Mouse (Mus musculus) adrenal gland, adult (tissue): ENCODE data around the gene Cmtm7.

Source experiments
- DNase-seq, 2 experiments: peaks; one replicate each; pipeline ENCODE4 v3.0.0; 2022 to 2023; ENCODE audit warnings: low spot score in 1 of 2; ENCODE audit not compliant: inconsistent age in 2 of 2

The Cmtm7 gene

GRCm38 (mm10) chr9:114767507-114767906 is 14.1 kb downstream of the Cmtm7 start:
- DNase-seq = no peak

GRCm38 (mm10) chr9:114767030-114767429 is 14.6 kb downstream of the Cmtm7 start:
- DNase-seq = peak; percentile 64 to 74

DNA sequence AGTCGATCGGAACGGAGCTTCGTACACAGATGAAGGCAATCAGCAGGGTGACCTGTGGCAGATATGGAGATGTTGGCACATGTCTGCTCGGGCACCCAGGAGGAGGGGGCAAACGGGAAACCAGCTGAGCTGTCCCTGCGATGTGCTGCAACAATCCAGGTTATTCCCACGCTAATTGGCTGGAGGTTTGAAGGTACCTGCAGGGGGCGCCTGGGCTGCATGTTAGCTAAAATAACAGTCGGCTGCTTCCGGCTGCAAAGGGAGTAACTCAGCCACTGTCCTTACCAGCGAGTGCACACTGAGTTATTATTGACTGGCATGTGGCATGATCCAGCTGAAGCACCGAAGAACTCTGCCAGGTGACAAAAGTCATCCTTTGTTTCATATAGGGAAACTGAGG is 18.3 kb downstream of the Cmtm7 start:
- DNase-seq = peak in 1 of 2 experiments; percentile 53

- no peak for DNase-seq
Measured at GRCm38 (mm10) chr9:114761848-114762247, 19.8 kb downstream of the Cmtm7 start.

DNA sequence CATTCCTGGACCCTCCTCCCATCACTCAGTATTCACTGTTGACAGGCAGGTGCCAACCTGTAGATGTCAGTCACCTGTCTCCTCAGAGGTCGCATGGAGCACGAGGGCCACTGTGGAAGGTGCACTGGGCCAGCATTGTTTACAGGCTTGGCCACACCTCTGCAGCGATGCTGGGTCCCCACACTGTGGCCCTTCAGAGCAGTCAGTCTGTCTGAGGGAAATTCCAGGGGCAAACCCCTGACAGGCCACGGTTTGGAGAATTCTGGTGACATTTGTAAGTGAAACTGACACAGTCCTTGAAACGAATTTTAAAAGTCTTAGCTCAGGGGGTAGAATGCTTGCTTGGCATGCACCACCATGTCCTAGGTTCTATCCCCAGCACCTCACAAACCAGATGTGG is 21.3 kb downstream of the Cmtm7 start:
- DNase-seq = no peak

DNA sequence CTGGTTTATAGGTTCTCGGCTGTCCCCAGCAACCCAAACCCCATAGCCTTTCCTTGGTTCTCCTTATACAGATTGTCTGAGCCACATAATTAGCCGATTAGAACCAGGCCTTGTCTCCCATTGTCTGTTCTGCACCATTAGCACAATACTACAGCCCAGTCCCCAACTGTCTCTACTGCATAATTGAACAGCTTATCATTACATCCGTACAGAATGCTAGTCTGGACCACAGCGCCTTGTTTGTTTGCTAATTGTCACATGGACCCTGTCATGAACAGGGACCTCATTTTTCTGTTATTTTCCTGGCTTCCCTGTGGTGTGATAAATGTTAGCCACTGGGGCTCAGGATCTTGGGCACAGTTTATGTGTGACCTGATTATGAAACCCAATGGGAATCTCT is 21.8 kb downstream of the Cmtm7 start:
- no peak for DNase-seq

GRCm38 (mm10) chr9:114758801-114759200 is 22.9 kb downstream of the Cmtm7 start:
- DNase-seq = no peak

DNA sequence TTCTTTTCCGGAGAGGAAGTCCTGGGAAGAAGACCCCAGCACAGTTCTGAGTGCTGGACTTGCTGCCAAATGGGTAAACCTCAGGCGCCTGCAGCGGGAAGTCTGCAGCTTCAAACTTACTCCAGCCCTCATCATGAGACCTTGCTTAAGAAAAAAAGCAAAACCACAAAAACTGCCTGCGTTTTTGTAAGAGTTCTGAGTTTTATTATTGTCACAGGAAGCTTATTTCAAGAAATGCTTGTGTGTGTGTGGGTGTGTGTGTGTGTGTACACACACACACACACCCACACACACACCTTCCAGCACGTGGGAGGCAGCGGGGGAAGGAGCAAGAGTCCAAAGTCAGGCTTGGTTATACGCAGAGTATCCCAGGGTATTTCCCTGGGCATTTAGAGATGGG is 23.4 kb downstream of the Cmtm7 start:
- no peak for DNase-seq

DNA sequence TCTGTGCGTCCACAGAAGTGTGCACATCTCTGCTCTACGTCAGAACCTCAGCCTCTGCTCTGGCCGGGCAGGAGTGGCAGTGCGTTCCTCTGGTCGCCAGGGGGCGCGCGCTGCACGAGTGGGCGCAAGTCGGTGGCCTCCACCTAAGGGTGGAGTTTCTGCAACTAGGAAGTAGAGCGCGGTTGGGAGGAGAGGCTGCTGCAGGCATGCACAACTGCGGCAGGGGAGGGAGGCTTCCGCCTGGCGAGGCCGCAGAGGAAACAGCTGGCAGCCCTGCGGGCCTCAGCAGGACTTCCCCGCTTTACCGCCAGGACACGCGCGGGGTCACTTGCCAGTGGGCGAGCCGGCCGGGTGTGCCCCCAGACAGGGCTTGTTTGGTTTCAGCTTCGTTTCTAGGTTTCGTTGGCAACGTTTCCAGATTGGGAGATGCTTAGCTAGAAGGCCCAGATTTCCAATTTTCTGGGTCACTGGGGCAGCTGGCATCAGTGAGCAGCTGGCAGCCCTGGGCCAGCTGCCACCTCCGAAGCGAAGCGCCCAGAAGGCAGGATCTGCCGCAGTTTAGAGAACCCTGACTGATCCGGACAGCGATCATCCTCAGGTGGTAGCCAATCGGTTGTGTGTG is 28.7 kb downstream of the Cmtm7 start:
- peak; percentile 95 to 98 for DNase-seq

DNA sequence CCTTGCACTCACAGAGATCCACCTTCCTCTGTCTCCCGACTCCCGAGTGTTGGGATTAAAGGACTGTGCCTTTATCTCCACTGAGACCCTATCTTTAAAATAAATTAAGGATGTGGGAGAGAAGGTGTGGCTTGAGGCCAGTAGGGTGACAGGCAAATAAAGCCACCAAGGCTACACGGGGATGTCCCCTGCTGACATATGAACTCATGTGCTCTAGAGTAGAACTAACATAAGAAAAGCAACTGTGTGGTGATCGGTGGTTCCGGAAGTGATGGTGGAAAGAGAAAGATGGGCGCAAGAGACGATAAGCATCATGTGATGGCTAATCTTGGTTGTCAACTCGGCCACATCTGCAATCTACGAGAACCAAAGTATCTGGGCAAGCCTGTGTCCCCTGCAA is 29.3 kb downstream of the Cmtm7 start:
- no peak for DNase-seq

DNA sequence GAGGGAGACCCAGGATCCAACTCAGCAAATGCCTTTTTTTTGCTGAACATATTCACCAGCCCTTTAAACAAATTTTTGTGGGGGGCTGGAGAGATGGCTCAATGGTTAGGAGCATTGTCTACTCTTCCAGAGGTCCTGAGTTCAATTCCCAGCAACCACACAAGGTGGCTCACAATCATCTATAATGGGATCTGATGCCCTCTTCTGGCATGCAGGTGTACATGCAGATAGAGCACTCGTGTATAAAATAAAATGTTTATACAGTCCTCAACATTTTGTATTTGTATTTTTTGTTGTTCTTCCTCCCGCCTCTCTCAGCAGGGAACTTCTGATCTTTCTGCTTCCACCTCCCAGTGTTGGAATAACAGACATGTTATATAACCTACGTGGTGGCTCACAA is 30.1 kb downstream of the Cmtm7 start:
- DNase-seq = no peak

- no peak for DNase-seq
Measured at GRCm38 (mm10) chr9:114747466-114747865, 34.2 kb downstream of the Cmtm7 start.

DNA sequence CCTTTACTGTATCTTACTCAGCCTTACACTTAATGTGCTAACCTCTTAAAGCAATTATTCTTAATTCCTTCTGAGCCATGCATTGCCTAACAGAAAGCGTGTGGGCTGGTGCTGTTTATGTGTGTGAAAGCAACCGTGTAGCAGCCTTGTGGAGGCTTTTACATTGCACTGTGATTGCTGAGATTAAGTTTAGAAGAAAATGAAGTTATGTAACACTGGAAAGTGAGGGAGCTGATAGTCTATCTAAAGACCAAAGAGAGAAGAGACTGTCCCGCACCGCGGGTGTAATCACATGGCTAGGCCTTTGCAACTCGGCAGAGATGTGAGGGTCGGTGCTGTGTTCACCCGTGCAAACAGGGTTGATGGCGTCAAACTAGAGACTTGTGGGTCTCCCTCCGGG is 34.6 kb downstream of the Cmtm7 start:
- DNase-seq = peak in 1 of 2 experiments; percentile 14

- DNase-seq = no peak
Measured at GRCm38 (mm10) chr9:114745654-114746053, 36.0 kb downstream of the Cmtm7 start.

GRCm38 (mm10) chr9:114745163-114745562 is 36.5 kb downstream of the Cmtm7 start:
- peak in 1 of 2 experiments; percentile 15 for DNase-seq

GRCm38 (mm10) chr9:114742731-114743130 is 38.9 kb downstream of the Cmtm7 start:
- DNase-seq = peak in 1 of 2 experiments; percentile 28

DNA sequence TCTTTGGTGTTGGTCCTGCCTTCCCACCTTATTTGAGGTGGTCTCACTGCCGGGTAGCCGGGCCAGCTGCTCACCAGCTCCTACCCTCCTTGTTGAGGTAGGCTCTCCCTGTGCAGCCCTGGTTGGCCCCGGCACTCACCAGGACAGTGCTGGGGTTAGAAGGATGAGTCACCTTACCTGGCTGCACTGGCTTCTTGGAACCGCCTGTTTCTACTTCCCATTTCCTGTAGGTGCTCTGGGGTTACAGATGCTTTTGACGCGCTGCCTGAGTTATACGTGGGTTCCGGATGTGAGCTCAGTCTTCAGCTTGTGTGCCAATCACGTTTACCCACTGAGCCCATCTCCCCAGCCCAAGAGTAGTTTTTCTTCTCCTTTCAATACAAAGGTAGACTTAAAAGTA is 41.3 kb downstream of the Cmtm7 start:
- DNase-seq = peak in 1 of 2 experiments; percentile 28

DNA sequence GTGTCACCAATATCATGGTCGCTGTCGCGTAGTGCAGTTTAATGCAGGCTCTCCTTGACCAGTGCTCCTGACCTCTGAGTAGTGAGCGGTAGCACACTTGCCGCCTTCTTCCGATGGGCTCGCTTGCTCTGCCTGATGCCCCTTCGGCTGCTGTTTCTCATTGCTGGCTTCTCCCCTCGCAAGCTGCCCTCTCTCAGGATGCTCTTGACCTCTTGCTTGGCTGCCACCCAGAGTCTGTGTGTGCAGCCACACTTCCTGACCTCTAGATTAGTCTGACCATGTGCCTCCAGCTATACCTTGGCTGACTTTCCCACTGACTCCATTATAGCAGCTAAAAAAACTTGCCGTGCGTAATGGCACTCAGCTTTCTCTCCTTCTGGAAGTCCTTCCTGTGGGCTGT is 45.2 kb downstream of the Cmtm7 start:
- peak; percentile 42 to 77 for DNase-seq

DNA sequence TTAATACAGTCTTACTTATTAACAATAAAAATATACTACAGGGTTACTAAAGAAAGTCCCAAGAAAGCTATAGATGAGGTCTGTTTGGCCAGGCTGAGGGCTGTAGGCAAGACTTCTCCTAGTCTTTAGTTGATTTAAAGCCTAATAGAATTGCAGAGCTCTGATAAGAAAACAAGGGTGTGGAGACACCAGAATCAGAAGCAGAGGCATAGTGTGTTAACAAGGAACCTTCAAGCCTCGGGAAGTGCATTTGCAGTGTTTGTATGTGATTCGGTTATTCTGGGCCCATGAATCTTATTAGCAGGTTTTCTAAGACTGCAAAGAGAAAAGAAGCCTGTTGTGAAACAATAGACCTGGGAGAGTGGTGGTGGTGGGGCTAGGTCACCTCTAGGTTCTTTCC is 48.4 kb downstream of the Cmtm7 start:
- DNase-seq = no peak

DNA sequence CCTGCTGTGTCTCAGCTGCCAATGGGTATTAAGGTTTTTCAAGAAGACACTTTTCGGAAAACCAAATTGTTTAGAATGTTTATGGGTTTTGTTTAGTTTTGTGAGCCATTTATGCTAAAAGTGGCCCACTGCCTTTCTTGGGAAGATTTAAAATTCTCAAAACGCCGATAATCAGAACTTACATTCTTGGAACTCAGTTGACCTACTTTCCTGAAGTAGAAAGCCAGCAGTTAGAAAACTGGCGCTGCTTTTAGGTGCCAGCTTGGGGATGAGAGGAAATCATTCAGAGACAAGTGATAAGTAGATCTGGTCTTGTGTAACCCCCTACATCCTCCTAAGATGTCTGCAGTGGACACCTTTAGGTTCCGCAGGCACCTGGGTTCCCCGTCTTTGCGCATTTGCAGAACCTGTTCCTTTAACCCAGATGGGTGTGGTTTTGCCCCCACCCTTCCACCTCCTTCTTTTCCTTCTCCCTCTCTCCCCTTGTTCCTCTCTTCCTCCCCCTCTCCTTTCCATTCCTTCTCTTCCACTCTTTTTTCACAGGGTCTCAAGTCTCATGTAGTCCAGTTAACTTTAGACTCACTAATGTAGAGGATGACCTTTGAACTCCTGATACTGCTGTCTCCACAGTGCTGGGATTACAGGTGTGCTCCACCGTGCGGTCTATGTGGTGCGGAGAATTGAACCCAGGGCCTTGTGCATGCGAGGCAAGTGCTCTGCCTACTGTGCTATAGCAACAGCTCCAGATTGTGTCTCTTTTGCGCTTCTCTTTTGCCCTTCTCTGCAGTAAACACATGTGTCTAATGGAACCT is 49.6 kb downstream of the Cmtm7 start:
- peak in 1 of 2 experiments; percentile 73 for DNase-seq

DNA sequence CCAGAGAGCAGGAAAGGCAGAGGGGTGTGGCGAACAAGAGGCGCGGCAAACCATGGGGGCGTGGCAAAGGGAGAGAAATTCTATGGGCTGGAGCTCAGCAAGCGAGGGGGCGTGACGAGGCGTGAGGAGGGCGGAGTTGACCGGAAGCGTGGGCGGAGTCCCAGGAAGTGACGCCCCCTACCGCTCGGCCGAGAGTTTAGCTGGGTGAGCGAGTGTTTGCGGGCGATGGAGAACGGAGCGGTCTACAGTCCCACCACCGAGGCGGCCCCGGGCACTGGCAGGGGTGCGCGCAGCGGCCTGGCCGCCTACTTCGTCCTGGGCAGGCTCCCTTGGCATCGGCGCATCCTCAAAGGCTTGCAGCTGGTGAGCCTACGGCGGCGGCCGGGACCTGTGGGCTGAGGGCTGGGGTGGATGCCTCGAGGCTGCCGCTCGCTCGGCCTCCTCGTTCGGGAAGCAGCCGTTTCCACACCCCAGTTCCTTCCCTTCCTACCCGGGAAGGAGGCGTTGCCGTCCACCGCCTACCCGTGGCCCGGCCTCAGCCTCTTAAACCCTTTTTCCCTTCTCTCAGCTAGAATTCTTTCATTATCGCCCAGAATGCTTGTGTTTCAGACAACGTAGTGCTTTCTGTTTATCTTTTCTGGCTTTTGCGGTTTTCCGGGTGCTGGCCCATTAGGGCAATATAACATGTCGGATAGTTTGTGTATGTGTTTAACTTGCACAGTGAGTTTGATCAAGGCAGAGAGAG is 50.5 kb downstream of the Cmtm7 start, which contains the start of gene Cmtm6:
Gene Cmtm6, plus strand, starts transcription at position 106 of the 745 bp plus-strand sequence.
- DNase-seq = peak; percentile 98 to 100
